Mouse (Mus musculus): ENCODE data around the gene Mapkap1. TPM values are rescaled to one million over a fixed set of nuclear protein-coding genes. Genes with fewer than 3 reads are reported as not detected.

Gene Mapkap1
- polyA plus RNA-seq, 1 experiment = 35.9 TPM

- no peak for DNase-seq (ENCODE audit: low read depth, low spot score)
- 25% methylated on average over 17 of the region's 17 CpGs for WGBS
Observed at GRCm38 (mm10) chr2:34668440-34669191, 262.0 kb downstream of the Mapkap1 start.

GRCm38 (mm10) chr2:34669203-34669746 is 262.7 kb downstream of the Mapkap1 start:
- WGBS = 43% methylated on average over 8 of the region's 8 CpGs
- DNase-seq (ENCODE audit: low read depth, low spot score) = no peak

GRCm38 (mm10) chr2:34670470-34670869 is 263.9 kb downstream of the Mapkap1 start:
- WGBS = 64% methylated on average over 6 of the region's 6 CpGs
- no peak for DNase-seq (ENCODE audit: low read depth, low spot score)

- WGBS = 23% methylated on average over 31 of the region's 31 CpGs
- no peak for DNase-seq (ENCODE audit: low read depth, low spot score)
Observed at GRCm38 (mm10) chr2:34671385-34672026, 264.9 kb downstream of the Mapkap1 start.

GRCm38 (mm10) chr2:34673846-34674245 is 267.3 kb downstream of the Mapkap1 start:
- 30% methylated on average over 11 of the region's 11 CpGs for WGBS
- DNase-seq (ENCODE audit: low read depth, low spot score) = no peak

Other genes with a start within 250 kb of the Mapkap1 start
- gene Pbx3, start 33.6 kb upstream of the Mapkap1 start, polyA plus RNA-seq (2012; rRNA removed) = 5.1 and 5.2 TPM in 2 replicates

Measured in large intestine, adult 2 months (tissue).